Mouse (Mus musculus) heart, postnatal 36 days (tissue): Measurements from ENCODE around the gene Litaf. TPM values are rescaled to one million over a fixed set of nuclear protein-coding genes. Genes with fewer than 3 reads are reported as not detected.
A peak's percentile ranks its signal among the peaks of the same experiment; 100 is the strongest.
"Not testable (repeated sequence)": the region's sequence is repeated elsewhere in the genome, so short reads cannot be mapped to it uniquely, and the experiment has no call there.

Source experiments
- DNase-seq, 2 experiments: peaks; one replicate each; pipeline ENCODE4 v3.0.0; 2021 to 2022
- intact Hi-C: fragments of 180-260 bp; cut with DNase I; formaldehyde crosslinking; loops from one replicate; pipeline ENCODE4 v1.15.1; 2025
- total RNA-seq, 2 experiments: library from RNA; stranded (reverse); gene quantifications; 2 replicates each; pipeline ENCODE4 v1.2.3; 2021

Litaf gene
- total RNA-seq, 2 experiments from 2014 or later, result 19.9 to 21.7 TPM

DNA sequence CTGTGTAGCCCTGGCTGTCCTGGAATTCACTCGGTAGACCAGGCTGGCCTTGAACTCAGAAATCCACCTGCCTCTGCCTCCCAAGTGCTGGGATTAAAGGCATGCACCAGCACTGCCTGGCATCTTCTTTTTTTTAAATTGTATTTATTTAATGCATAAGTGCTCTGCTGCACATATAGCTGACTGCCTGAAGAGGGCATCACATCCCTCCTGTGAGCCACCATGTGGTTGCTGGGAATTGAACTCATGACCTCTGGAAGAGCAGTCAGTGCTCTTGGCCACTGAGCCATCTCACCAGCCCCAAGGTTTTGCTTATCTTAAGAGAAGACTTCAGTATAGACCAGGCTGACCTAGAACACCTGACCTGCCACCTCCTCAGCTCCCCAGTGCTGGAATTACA lies 96.0 kb downstream of the Litaf start:
- intact Hi-C loops, result loop anchor here (1.0 kb wide), 1 partner anchor 64 kb away; no protein-coding TSS in a partner anchor
- DNase-seq, result not testable (repeated sequence)

DNA sequence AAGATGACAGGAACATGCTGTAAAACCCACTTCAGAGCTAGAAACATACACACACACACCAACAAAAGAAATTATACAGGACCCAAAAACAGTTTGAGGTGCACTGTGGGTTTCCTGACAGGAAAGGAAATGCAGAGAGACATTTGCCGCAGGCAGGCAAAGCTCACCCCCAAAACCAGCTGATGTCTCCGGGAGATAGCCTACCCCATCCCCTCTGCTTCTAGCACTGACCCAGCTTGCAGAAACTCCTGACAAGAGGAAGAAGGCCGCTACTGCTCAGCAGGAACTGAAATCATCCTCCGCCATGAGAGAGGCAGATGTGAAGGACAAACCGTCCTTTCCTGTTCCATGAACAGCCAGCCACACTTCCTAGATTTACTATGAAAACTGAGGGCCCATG lies 96.6 kb downstream of the Litaf start:
- no peak for DNase-seq
- intact Hi-C loops, result no loop called here

DNA sequence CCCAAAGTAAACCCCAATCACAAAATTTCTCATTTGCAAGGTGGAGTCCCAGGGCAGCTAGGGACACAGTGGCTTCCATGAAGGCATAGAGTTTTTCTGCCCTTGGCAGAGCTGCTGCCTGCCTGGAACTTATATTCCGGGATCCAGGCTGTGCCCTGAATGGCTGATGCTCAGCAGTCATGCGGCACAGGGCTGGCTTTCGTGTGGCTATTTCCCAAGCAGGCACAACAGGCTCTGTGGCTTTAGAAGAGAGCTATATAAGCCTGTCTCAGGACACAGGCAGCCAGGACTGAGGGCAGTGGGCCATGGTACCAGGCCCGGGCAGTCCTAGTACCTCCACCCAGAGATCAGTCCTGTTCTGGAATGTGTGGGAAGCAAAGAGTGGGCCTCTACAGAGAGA lies 97.7 kb downstream of the Litaf start:
- no peak for DNase-seq
- intact Hi-C loops, result no loop called here

DNA sequence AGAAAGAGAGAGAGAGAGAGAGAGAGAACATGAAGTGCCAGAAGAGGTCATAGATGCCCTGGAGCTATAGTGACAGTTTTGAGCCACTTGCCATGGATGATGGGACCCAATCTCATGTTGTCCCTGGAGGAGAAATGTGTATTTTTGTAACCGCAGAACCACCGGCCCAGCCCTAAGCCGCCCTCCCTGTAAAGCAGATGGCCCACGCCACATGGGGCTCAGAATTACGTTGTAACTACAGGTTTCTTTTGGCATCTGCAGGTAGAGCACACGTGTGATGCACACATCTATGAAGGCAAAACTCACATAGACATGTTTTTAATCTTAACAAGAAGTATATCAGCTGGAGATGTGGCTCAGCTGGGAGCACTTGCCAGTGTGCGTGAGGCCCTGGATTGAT lies 98.2 kb downstream of the Litaf start:
- intact Hi-C loops, result loop anchor here (2.0 kb wide), 1 partner anchor 67 kb away; no protein-coding TSS in a partner anchor
- no peak for DNase-seq

DNA sequence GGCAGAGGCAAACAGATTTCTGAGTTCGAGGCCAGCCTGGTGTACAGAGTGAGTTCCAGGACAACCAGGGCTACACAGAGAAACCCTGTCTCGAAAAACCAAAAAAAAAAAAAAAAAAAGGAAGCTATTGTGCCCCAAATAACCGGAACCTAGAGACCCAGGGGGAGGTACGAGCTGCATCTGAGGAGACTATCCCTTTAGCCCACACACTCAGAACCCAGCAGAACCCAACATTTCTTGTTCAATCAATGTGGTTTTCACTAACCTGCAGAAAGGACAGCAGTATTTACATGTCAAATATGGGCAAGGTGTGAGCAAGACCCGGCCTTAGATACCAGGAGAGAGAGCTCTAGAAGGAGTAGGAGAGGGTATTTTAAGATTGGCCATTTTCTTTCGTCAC lies 98.9 kb downstream of the Litaf start:
- intact Hi-C loops, result loop anchor here (2.0 kb wide), 1 partner anchor 66 kb away; no protein-coding TSS in a partner anchor
- DNase-seq, result no peak

DNA sequence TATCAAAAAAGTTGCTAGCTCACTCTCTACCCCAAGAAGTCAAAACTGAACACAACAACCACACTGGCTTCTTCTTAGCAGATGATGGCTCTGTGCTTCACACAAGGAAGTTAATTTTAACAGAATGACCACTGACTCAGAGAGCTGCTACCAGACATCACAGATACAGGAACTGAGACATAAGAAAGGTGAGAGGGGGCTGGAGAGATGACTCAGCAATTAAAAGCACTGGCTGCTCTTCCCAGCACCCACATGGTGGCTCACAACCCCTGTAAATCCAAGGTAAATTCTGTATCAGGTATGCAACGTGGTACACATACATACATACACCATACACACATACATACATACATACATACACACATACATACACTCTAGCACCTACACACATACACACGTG lies 100.9 kb downstream of the Litaf start:
- DNase-seq, result no peak
- intact Hi-C loops, result no loop called here

DNA sequence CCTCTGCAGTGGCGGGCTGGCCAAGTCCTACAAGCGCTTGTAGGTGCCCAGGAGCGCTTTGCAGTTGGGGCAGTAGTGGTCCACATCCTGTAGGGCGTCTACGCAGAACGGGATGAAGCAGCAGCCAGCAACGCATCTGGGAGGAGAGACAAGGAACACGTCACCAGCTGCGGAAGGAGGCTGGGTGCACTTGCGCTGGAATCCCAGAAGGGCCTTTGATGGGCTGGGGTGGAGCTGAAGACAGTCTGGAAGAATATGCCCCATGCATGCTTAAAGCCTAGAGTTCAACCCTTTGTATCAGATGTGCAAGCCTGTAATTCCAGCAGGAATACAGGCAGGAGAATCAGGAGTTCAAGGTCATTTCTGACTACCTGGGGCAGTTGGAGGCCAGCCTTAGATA lies 105.0 kb downstream of the Litaf start:
- intact Hi-C loops, result no loop called here
- no peak for DNase-seq

DNA sequence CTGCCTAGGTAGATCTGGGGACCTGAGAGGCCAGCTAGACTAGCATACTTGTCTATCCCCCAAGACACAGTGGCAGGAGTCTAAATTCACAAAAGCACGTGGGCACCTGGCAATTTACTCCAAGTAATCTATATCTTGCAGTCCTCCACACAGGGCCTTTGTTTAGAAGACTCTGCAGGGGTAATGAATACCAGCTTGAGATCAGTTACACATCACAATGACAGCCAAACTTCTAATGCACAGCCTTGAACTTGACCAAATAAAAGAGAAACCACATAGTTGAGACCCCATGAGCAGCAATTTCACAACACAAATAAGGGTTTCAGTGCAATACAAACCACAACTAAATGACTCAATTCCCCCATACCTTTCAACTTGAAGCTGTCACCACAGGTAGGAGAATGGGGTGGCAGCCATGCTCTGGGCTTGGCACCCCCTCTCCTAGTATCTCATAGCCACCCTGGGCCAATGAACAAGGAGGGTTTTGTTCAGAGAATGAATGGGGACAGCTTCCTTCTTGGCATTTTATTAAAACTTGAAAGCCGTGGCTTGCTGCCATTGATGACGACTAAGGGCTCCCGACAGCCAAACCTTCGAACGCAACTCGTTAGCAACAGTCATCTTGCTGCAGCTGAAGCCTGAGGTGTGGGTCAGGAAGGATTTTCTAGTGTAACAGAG lies 107.1 kb downstream of the Litaf start:
- intact Hi-C loops, result no loop called here
- DNase-seq, result no peak

DNA sequence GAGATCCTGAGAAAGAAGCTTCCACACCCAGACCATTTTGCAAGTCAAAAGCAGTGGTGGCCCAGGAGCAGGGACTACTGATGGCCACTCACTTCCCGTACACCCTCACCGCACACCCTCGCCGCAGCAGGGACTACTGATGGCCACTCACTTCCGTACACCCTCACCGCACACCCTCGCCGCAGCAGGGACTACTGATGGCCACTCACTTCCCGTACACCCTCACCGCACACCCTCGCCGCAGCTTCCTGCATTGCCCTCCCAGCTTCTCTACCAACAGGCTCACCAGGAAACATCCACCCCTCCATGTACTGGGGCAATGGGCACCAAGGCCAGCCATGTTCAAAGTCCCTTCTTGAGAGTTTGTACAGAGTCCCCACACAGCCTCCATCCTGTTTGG lies 107.7 kb downstream of the Litaf start:
- intact Hi-C loops, DNase-seq: not testable (repeated sequence)

DNA sequence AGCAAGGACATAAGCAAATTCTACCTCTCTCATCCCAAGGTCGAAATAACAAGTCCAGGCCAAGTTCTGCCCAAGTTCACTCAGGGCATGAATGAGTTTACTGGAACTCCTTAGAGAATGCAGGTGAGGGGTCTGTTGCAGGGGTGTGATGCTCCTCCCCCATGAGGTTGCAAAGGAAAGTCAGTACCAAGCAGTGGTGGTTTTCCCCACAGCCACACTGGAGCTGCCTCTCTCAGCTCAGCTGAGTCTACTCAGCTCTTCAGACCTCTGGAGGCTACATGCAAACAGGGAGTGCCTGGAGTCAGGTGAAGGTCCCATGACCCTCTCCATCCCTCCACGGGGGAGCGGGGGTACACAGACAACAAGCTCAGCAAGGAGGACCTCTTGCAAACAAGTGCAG lies 108.2 kb downstream of the Litaf start:
- intact Hi-C loops, result no loop called here
- no peak for DNase-seq

DNA sequence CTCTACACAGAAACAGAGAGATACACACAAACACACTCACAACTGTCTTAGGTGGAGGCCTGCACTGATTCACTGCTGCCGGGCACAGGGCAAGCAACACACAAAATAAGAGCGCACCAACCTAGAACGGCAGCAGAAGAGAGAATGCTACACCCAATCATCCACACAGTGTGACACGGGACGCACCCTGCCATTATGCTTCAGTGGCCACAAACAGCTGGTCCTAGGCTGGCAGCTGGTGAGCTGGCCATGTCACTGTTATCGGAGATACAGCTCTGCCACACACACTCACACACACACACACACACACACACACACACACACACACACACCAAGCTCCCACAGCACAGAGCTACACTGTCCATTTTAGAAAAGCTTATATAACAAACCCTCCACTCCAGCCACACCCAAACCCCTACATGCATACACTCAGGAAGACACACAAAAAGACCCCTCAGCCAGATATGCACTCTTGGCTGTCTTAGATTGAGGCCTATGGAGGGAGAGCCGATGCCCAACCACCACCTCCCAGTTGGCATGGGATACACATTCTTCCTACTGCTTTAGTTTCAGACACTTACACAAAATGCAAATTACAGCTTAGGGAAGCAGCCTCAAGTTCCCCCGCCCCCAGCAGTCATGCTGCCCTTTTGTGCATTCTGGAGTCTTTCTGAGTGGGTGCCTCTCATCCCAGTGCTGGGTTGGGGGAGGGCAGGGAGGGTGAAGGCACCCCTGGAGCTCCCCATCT lies 108.8 kb downstream of the Litaf start:
- no peak for DNase-seq
- intact Hi-C loops, result no loop called here

DNA sequence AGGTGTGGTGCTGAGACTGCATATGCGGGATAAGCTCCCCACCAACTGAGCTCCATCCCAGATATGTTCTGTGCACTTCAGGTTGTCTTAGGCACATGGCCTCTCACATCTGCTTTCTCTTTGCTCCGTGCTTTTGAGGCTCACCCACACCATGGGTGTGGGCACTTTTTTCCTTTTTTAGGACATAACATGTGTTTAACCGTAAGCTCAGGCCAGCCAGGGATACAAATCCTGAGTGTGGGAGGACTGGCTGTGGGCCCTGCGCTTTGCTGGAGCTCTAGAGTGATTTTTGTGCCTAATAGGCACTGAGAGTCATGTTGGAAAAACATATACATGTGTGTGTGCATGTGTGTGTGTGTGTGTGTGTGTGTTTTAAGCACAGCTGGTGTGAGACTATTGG lies 110.9 kb downstream of the Litaf start:
- DNase-seq, result no peak
- intact Hi-C loops, result no loop called here

DNA sequence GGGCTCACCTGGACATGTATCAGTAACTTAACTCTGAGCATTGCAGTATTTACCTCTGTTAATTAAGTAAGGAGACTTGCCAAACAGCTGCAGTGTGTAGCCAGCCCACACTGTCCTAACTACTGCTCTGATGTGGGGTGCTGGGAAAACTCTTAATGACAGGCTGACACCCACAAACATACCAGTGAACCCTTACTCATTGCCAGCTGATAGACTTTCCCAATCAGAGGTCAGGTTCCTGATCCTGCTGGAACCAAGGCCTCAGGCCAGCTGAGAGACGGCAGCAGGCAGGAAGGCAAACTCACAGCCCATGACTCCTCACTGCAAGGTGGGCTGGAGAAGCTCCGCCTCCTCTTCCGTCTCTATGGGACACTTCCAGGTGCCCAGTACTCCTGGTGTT lies 113.1 kb downstream of the Litaf start:
- intact Hi-C loops, result loop anchor here (5.0 kb wide), 1 partner anchor 76 kb away; no protein-coding TSS in a partner anchor
- DNase-seq, result no peak

DNA sequence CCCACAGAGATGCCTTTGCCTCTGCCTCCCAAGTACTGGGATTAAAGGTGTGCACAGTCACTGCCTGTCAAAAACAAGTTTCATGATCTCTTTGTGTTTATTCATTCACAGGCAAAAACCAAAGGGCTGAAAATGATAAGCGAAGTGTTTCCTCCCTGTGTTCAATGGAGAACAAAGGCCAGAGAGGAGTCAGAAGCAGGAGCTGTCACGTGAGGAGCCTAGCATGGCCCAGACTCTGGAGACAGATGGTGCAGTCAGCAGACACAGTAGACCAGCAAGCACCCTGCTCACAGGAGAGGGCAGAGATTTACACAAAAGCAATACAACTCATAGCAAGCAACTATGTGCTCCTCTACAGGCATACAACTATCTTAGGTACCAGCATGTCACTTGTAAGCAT lies 113.9 kb downstream of the Litaf start:
- no peak for DNase-seq
- intact Hi-C loops, result loop anchor here (5.0 kb wide), 1 partner anchor 75 kb away; no protein-coding TSS in a partner anchor

DNA sequence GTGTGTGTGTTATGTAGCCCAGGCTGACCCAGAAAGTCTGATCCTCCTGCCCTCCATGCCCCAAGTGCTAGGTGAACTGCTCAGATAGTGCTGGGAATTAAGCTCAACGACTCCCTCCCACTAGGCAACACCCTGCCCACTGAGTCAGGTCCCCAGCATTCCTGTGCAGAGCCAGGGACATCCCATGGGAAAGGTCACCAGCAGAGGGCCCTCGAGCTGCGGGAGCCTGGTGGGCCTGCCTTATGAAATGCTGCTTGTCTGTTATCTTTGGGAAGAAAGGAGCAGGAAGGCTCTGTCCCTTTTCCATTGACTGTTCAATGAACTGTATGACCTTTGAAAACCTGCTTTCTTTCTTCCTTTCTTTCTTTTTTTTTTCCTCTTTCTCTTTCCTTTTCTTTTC lies 114.4 kb downstream of the Litaf start:
- peak; percentile 47 to 67 for DNase-seq
- intact Hi-C loops, result loop anchor here (1.0 to 5.0 kb wide), 2 partner anchors 74 to 83 kb away; no protein-coding TSS in a partner anchor

DNA sequence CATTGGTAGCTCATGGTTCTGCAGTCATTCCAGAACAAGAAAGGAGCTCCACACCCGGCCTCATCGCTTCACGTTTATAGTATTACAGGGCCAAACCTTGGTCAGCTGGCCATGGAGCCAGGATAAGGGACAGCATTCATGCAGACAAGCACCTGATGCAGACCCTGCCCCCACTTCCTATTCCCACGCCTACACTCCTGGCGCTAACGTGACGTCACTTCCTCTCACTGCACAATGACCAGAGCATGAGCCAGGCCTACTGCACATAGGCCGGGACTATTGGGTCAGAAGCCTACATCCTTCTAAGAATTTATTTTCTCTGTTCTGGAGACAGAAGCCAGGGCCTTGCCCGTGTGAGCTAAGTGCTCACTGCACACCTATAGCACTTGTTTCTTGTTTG lies 115.4 kb downstream of the Litaf start:
- DNase-seq, result no peak

DNA sequence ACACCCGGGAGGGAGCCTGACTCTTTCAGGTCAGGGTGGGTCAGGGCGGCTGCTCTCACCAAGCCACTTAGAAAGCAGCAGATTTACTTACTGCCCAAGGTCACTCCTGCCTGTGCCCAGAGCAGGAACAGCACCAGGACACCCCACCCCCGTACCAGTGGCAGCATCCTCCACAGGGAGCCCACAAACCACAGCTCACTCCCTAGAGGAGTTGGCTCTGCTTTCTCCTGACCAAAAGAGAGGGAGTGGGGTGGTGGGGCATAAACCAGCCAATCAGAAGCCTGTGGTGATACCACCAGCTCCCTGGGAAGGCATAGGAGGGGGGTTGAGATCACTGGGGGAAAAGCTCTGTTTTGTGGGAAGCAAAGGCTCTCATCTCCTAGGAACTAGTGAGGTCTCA lies 118.2 kb downstream of the Litaf start:
- DNase-seq, result no peak
- intact Hi-C loops, result no loop called here

More for the DNA sequence above, 115.4 kb downstream of the Litaf start:
- intact Hi-C loops, result loop anchor here (5.0 kb wide), 1 partner anchor 73 kb away; no protein-coding TSS in a partner anchor

DNA sequence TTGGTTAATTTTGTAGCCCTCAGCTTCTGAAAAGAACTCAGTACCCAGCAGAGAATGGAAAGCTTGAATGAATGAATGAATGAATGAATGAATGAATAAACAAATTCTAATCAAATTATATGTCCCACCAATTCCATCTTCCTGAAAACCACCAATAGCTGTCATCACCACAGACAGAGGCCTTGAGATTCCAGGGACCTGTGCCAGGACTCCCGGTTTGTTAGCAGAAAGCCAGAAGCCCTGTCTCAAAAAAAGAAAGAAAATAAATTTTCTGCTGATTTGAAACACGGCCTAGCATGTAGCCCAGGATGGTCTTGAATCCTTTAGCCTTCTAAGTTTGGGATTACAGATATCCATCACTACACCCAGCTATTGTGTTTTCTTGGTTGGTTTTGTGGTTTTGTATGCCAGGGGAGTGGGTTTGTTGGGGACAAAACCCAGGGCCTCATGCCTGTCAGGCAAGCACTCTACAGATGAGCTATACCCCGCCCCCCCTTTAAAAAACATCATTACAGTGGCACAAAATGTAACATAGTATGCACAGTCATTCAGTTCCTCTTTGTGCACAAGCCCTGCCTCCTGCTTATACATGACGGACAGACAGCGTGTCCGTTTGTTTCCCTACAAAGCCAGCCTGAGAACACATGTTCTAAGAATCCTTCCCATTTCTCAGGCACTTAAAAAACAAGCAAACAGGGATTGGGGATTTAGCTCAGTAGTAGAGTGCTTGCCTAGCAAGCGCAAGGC lies 120.4 kb downstream of the Litaf start:
- no peak for DNase-seq
- intact Hi-C loops, result no loop called here

DNA sequence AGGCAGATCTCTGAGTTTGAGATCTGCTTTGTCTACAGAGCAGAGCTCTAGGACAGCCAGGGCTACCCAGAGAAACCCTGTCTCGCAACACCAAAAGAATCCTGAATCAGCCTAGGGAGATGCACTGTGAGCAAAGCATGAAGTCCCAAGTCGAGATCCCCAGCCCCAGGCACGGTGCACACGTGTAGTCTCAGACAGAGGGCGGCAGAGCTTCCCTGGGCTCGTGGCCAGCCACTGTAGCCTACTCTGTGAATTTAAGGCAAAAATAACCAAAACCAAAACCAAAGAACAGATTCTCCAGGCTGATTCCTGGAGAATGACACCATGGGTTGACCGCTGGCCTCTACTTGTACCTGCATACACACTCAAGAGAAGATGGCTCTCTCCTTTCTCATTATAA lies 121.4 kb downstream of the Litaf start:
- DNase-seq, result no peak
- intact Hi-C loops, result no loop called here

DNA sequence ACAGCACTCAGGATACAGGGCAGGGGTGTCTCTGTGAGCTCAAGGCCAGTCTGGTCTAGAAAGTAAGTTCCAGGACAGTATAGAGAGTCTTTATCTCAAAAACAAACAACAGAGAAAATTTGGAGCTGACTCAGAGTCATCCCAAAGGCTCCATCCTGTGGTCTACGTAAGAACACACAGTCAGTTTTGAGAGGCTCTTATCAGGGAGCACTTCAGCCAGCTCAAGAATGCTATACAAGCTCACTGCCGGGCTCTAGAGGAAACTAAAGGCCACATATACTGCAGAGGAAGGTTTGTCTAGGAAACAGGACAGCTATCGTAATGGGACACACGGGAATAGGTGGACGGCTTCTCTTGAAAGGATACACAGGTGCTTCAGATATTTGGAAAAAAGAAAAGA lies 122.7 kb downstream of the Litaf start:
- intact Hi-C loops, result no loop called here

DNA sequence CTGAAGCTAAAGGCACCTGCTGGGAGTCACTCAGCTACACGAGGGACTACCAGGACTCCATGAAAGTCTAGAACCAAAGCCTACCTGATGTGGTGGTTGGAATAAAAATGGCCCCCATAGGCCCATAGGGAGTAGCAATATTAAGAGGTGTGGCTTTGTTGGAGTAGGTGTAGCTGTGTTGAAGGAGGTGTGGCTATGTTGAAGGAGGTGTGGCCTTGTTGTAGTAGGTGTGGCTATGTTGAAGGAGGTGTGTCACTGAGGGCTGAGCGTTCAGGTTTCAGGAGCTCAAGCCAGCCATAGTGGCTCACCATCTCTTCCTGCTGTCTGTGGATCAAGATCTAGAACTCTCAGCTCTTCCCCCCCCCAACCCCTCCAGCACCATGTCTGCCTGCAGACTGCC lies 125.3 kb downstream of the Litaf start:
- intact Hi-C loops, result no loop called here
- no peak for DNase-seq

More for the DNA sequence above, 122.7 kb downstream of the Litaf start:
- no peak for DNase-seq
